Mouse (Mus musculus): ENCODE measurements around the gene Trhde. TPM values are rescaled to one million over a fixed set of nuclear protein-coding genes. Genes with fewer than 3 reads are reported as not detected.

The Trhde gene
- polyA plus RNA-seq, 1 experiment from 2014 or later: 0.98 TPM

DNA sequence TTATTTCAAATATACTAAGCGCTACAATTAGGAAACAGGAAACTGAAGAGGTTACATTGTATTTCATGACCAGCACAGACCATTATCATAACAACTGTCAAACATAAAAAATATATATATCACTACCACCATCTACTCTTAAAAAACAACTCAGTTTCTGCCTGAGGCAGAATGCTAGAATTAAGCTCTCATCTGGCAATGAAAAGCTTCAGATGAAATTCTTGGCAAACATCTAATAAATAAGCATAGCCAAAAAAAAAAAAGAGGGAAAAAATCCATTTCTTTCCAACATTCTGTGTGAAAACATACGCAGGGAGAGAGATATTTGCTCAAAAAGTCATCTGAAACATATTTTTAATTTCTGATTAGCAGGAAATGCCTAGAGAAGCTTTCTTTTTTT is 67.0 kb downstream of the Trhde start:
- Histone ChIP-seq H3K9me3 (no peaks in the 10 kb centered on the region), H3K4me3 (replicated peaks) (no peak overlapping the region), H3K36me3 (no peaks in the 10 kb centered on the region), H3K27me3 (no peaks in the 10 kb centered on the region), H3K4me2 (no peak overlapping the region), H3K9ac (replicated peaks) (no peak overlapping the region), H3K27ac (no peak overlapping the region), H3K4me1 (replicated peaks) (no peaks in the 10 kb centered on the region)
- no peak for ATAC-seq (ENCODE audit: insufficient number of reproducible peaks, insufficient read depth, low FRiP score, low TSS enrichment, low read depth)
- 93% methylated on average over 2 of the region's 2 CpGs for WGBS

DNA sequence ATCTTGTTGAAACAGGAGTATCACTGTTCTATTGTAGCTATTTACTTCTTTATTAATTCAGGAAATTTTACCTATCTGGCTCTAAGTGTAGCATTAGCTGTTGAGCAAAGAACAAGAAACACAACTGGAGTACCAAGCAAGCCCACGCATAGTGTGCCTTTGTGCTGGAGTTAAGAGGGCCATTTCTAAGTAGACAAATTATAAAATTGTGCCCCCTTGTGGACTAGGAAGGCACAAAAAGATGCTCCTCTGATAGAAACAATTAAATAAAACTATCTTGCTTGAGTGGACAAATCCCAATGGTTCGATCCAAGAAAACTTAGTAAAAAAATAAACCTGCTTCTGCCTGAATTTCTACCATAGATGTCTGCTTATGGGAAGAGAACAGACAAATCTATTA is 76.5 kb downstream of the Trhde start:
- H3K27ac ChIP-seq: no peak overlapping the region
- no peaks in the 10 kb centered on the region for H3K36me3 ChIP-seq
- WGBS: 80% methylated on average over 2 of the region's 2 CpGs
- H3K4me1 ChIP-seq (replicated peaks): no peaks in the 10 kb centered on the region
- H3K4me3 ChIP-seq (replicated peaks): no peak overlapping the region
- no peak overlapping the region for H3K4me2 ChIP-seq
- ATAC-seq (ENCODE audit: insufficient number of reproducible peaks, insufficient read depth, low FRiP score, low TSS enrichment, low read depth): no peak
- no peak overlapping the region for H3K9ac ChIP-seq (replicated peaks)
- no peaks in the 10 kb centered on the region for H3K27me3 ChIP-seq
- no peaks in the 10 kb centered on the region for H3K9me3 ChIP-seq

- Histone ChIP-seq H3K27me3 (no peaks in the 10 kb centered on the region), H3K9ac (replicated peaks) (no peak overlapping the region), H3K36me3 (no peaks in the 10 kb centered on the region), H3K9me3 (no peaks in the 10 kb centered on the region), H3K4me2 (no peak overlapping the region), H3K4me1 (replicated peaks) (no peaks in the 10 kb centered on the region), H3K27ac (no peak overlapping the region), H3K4me3 (replicated peaks) (no peak overlapping the region)
- no peak for ATAC-seq (ENCODE audit: insufficient number of reproducible peaks, insufficient read depth, low FRiP score, low TSS enrichment, low read depth)
These were observed 100.3 kb downstream of the Trhde start for GRCm38 (mm10) chr10:114701791-114702190.

DNA sequence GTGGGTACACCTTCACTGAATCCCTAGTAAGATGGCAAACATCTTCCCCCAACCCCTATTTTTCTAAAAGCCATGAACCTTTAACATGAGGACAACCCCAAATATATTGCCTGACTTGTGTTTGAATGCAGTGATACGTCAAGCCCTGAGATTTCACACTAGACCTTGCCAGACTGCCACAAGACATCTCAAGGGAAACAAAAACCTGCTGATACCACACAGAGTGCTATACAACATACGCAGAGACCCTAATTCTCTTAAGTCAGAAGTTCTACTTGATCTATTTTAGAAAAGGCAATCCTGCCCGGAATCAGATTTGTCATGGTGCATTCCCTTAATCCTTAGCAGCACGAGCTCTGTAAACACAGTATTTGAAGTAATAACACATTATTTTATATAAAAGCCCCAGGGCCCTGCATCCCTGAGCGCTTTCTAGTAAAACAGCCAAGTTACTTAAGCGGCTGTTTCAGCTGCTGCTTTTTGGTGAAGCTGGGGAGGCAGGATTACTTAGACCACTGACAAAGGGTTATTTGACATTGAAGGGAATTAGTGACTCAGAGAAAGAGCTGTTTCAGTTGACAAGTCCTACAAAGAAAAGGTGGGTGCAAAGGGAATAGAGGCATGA is 130.2 kb downstream of the Trhde start:
- 0 out of 2 replicates have a peak, but pooled peaks have one; percentile 26 for ATAC-seq (ENCODE audit: insufficient number of reproducible peaks, insufficient read depth, low FRiP score, low TSS enrichment, low read depth)
- Histone ChIP-seq H3K9me3 (no peaks in the 10 kb centered on the region), H3K36me3 (no peaks in the 10 kb centered on the region), H3K27ac (0 out of 2 replicates have a peak overlapping the region, but pooled peaks have one; percentile 12), H3K9ac (replicated peaks) (no peak overlapping the region), H3K27me3 (no peaks in the 10 kb centered on the region), H3K4me1 (replicated peaks) (0 out of 2 replicates have a peak, but pooled peaks cover 8% of the 10 kb centered on the region), H3K4me2 (no peak overlapping the region), H3K4me3 (replicated peaks) (no peak overlapping the region)
- 59% methylated on average over 6 of the region's 6 CpGs for WGBS

DNA sequence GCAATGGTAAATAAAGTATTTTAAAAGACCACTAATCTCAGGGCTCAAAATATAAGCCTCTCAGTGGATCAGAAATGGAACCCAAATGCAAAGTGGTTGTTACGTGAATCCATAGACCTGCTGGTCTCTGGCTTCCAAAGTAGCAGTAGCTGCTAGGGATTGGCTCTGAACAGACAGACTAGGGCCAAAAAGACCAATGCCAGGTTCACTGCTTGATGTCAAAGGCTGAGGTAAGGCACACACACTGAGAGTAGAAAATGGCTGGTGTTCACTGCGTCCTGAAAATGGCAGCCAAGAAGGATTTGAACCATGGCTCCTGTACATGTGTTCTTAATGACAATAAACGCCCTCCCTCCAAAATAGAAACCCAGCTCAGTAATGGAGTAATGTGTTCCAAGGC is 209.1 kb downstream of the Trhde start:
- Histone ChIP-seq H3K4me1 (replicated peaks) (no peaks in the 10 kb centered on the region), H3K4me2 (no peak overlapping the region), H3K4me3 (replicated peaks) (no peak overlapping the region), H3K9ac (replicated peaks) (no peak overlapping the region), H3K27ac (no peak overlapping the region), H3K27me3 (no peaks in the 10 kb centered on the region), H3K9me3 (no peaks in the 10 kb centered on the region), H3K36me3 (no peaks in the 10 kb centered on the region)
- ATAC-seq (ENCODE audit: insufficient number of reproducible peaks, insufficient read depth, low FRiP score, low TSS enrichment, low read depth): no peak
- 78% methylated on average over 3 of the region's 3 CpGs for WGBS

GRCm38 (mm10) chr10:114578926-114579325 is 223.2 kb downstream of the Trhde start:
- no peaks in the 10 kb centered on the region for H3K9me3 ChIP-seq
- no peaks in the 10 kb centered on the region for H3K36me3 ChIP-seq
- H3K27me3 ChIP-seq: no peaks in the 10 kb centered on the region
- H3K27ac ChIP-seq: no peak overlapping the region
- no peak overlapping the region for H3K4me3 ChIP-seq (replicated peaks)
- no peaks in the 10 kb centered on the region for H3K4me1 ChIP-seq (replicated peaks)
- H3K9ac ChIP-seq (replicated peaks): no peak overlapping the region
- no peak overlapping the region for H3K4me2 ChIP-seq
- ATAC-seq (ENCODE audit: insufficient number of reproducible peaks, insufficient read depth, low FRiP score, low TSS enrichment, low read depth): no peak
- WGBS: 77% methylated on average over 2 of the region's 2 CpGs

GRCm38 (mm10) chr10:114567891-114568290 is 234.2 kb downstream of the Trhde start:
- Histone ChIP-seq H3K36me3 (no peaks in the 10 kb centered on the region), H3K4me1 (replicated peaks) (no peaks in the 10 kb centered on the region), H3K9ac (replicated peaks) (no peak overlapping the region), H3K27me3 (no peaks in the 10 kb centered on the region), H3K4me3 (replicated peaks) (no peak overlapping the region), H3K4me2 (no peak overlapping the region), H3K9me3 (no peaks in the 10 kb centered on the region), H3K27ac (no peak overlapping the region)
- no peak for ATAC-seq (ENCODE audit: insufficient number of reproducible peaks, insufficient read depth, low FRiP score, low TSS enrichment, low read depth)
- whole genome bisulfite sequencing: 90% methylated on average over 1 of the region's 1 CpGs

DNA sequence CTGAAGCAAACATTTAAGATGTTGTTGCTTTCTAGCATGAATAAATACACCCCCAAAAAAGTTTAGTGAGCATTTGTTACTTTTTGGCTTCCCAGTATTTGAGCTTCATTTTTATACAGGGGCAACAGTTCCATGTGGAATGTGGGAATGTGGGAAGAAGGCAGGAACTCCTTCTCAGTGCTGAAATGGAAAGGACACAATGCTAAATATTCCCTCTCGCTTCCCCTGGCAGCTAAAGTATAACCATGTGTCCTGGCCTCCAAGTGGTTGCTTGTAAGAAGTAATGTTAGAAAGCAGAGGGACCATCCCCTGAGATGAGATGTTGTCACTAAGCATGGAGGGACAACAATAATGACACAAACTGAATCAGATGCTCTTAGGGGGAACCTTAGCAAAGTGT is 292.9 kb downstream of the Trhde start:
- no peaks in the 10 kb centered on the region for H3K36me3 ChIP-seq
- no peaks in the 10 kb centered on the region for H3K4me1 ChIP-seq (replicated peaks)
- no peak overlapping the region for H3K4me2 ChIP-seq
- no peaks in the 10 kb centered on the region for H3K27me3 ChIP-seq
- ATAC-seq (ENCODE audit: insufficient number of reproducible peaks, insufficient read depth, low FRiP score, low TSS enrichment, low read depth): no peak
- 68% methylated on average over 1 of the region's 1 CpGs for WGBS
- no peak overlapping the region for H3K9ac ChIP-seq (replicated peaks)
- no peak overlapping the region for H3K27ac ChIP-seq
- no peak overlapping the region for H3K4me3 ChIP-seq (replicated peaks)
- no peaks in the 10 kb centered on the region for H3K9me3 ChIP-seq

GRCm38 (mm10) chr10:114488806-114489205 is 313.3 kb downstream of the Trhde start:
- Histone ChIP-seq H3K9ac (replicated peaks) (no peak overlapping the region), H3K4me3 (replicated peaks) (no peak overlapping the region), H3K27me3 (no peaks in the 10 kb centered on the region), H3K4me2 (no peak overlapping the region), H3K4me1 (replicated peaks) (no peaks in the 10 kb centered on the region), H3K36me3 (no peaks in the 10 kb centered on the region), H3K27ac (no peak overlapping the region), H3K9me3 (no peaks in the 10 kb centered on the region)
- no peak for ATAC-seq (ENCODE audit: insufficient number of reproducible peaks, insufficient read depth, low FRiP score, low TSS enrichment, low read depth)
- 86% methylated on average over 4 of the region's 4 CpGs for WGBS

- Histone ChIP-seq H3K4me1 (replicated peaks) (no peaks in the 10 kb centered on the region), H3K9me3 (no peaks in the 10 kb centered on the region), H3K27me3 (no peaks in the 10 kb centered on the region), H3K36me3 (no peaks in the 10 kb centered on the region), H3K4me3 (replicated peaks) (no peak overlapping the region), H3K9ac (replicated peaks) (no peak overlapping the region), H3K27ac (no peak overlapping the region), H3K4me2 (no peak overlapping the region)
- 71% methylated on average over 3 of the region's 3 CpGs for WGBS
- no peak for ATAC-seq (ENCODE audit: insufficient number of reproducible peaks, insufficient read depth, low FRiP score, low TSS enrichment, low read depth)
These were observed 346.5 kb downstream of the Trhde start for GRCm38 (mm10) chr10:114455591-114455990.

DNA sequence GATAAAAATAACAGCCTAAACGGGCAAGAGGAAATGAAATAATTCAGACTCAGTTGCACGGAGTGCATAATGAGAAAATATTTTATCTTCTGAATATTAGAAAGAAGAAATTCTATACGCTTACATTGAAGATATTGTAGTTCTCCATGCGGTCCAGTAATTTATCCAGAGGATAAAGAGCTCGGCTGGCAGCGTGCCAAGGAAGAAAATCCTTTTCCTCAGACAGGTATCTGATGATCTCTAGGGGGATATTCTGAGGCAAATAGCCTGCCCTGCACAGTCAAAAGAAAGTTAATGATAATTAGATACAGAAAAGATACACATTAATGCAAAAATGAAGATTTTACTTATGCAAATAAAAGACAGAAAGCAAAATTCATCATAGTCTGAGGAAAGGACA is 354.0 kb downstream of the Trhde start:
- WGBS: 83% methylated on average over 6 of the region's 6 CpGs

DNA sequence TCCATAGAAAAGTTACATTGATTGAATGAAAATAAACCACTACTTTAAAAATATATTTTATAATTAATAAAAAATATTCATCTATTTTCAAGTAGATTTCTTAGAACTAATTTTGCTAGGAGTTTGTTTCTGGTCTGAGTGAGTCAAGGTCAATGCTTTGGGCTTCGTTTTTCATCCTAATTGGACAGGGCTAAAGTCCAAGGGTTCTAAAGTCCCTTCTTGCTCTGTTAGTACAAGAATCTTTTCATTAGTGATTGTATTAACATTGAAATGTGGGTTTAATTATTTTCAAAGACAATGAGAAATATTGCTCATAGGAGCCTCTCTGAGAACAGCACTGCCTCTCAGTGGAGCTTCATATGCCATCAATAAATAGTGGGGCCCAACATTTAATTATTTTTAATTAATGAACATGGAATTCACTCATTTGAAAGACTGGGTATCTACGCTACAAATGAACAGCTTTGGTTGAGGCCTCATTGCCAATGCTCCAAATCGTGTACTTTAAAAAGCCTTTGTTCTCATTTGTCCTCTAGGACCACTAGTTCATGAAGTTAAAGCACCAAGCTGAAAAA is 383.1 kb downstream of the Trhde start:
- ATAC-seq (ENCODE audit: insufficient number of reproducible peaks, insufficient read depth, low FRiP score, low TSS enrichment, low read depth): no peak
- H3K9ac ChIP-seq (replicated peaks): no peak overlapping the region
- H3K27ac ChIP-seq: no peak overlapping the region
- no peak overlapping the region for H3K4me3 ChIP-seq (replicated peaks)
- no peaks in the 10 kb centered on the region for H3K9me3 ChIP-seq
- H3K4me2 ChIP-seq: no peak overlapping the region
- H3K36me3 ChIP-seq: no peaks in the 10 kb centered on the region
- 73% methylated on average over 3 of the region's 3 CpGs for WGBS
- H3K27me3 ChIP-seq: no peaks in the 10 kb centered on the region
- no peaks in the 10 kb centered on the region for H3K4me1 ChIP-seq (replicated peaks)

More for the DNA sequence above, 354.0 kb downstream of the Trhde start:
- Histone ChIP-seq H3K9ac (replicated peaks) (no peak overlapping the region), H3K27ac (no peak overlapping the region), H3K36me3 (no peaks in the 10 kb centered on the region), H3K9me3 (no peaks in the 10 kb centered on the region), H3K4me3 (replicated peaks) (no peak overlapping the region), H3K4me2 (no peak overlapping the region), H3K27me3 (no peaks in the 10 kb centered on the region), H3K4me1 (replicated peaks) (no peaks in the 10 kb centered on the region)
- no peak for ATAC-seq (ENCODE audit: insufficient number of reproducible peaks, insufficient read depth, low FRiP score, low TSS enrichment, low read depth)
